Mouse (Mus musculus): ENCODE measurements around the gene Syt12. TPM values are rescaled to one million over a fixed set of nuclear protein-coding genes. Genes with fewer than 3 reads are reported as not detected.

Syt12 gene
- polyA plus RNA-seq (2012; rRNA removed): 17.7 and 27.0 TPM in 2 replicates

GRCm38 (mm10) chr19:4477345-4478189 lies at the start of gene Syt12:
TSS of gene Syt12 (minus strand) at chr19:4477447.

GRCm38 (mm10) chr19:4509986-4510963 lies 33.0 kb upstream of the Syt12 start, which contains the start of gene Pcx:
TSS of gene Pcx (plus strand) at chr19:4510472.

GRCm38 (mm10) chr19:4498062-4498933 lies 21.1 kb upstream of the Syt12 start, which contains the start of gene 2010003K11Rik:
TSS of gene 2010003K11Rik (minus strand) at chr19:4498583.

GRCm38 (mm10) chr19:4439161-4439801 lies 38.0 kb downstream of the Syt12 start, which contains the start of gene Rhod:
TSS of gene Rhod (minus strand) at chr19:4439432.

GRCm38 (mm10) chr19:4397798-4398629 lies 79.2 kb downstream of the Syt12 start, which contains the start of gene Kdm2a:
TSS of gene Kdm2a (minus strand) at chr19:4398285.

Other genes starting within 250 kb of the Syt12 start
- 79.9 and 81.1 TPM in 2 replicates for gene Pold4, start 245.5 kb downstream of the Syt12 start, polyA plus RNA-seq (2012; rRNA removed)
- 122 and 130 TPM in 2 replicates for gene Ssh3, start 208.3 kb downstream of the Syt12 start, polyA plus RNA-seq (2012; rRNA removed)
- 15.7 and 17.4 TPM in 2 replicates for gene Ankrd13d, start 194.3 kb downstream of the Syt12 start, polyA plus RNA-seq (2012; rRNA removed)
- 98.5 and 101 TPM in 2 replicates for gene Grk2, start 171.2 kb downstream of the Syt12 start, polyA plus RNA-seq (2012; rRNA removed)
- 76.1 and 118 TPM in 2 replicates for gene Kdm2a, start 79.2 kb downstream of the Syt12 start, polyA plus RNA-seq (2012; rRNA removed)
- gene Rhod, start 38.0 kb downstream of the Syt12 start, polyA plus RNA-seq (2012; rRNA removed): 28.5 and 31.8 TPM in 2 replicates
- 1.5 and 2.1 TPM in 2 replicates for gene 2010003K11Rik, start 21.1 kb upstream of the Syt12 start, polyA plus RNA-seq (2012; rRNA removed)
- gene Pcx, start 33.0 kb upstream of the Syt12 start, polyA plus RNA-seq (2012; rRNA removed): 105 and 130 TPM in 2 replicates
- gene Lrfn4, start 138.2 kb upstream of the Syt12 start, polyA plus RNA-seq (2012; rRNA removed): 90.2 and 96.9 TPM in 2 replicates
- gene Rce1, start 148.2 kb upstream of the Syt12 start, polyA plus RNA-seq (2012; rRNA removed): 174 TPM in 2 replicates
- 0.83 and 0.86 TPM in 2 replicates for gene Gm960, start 221.2 kb upstream of the Syt12 start, polyA plus RNA-seq (2012; rRNA removed)
- gene Sptbn2, start 233.7 kb upstream of the Syt12 start, polyA plus RNA-seq (2012; rRNA removed): 1.8 and 2.3 TPM in 2 replicates